Mouse (Mus musculus) layer of hippocampus, postnatal 14 days (tissue): ENCODE data around the gene Dnah10. TPM values are rescaled to one million over a fixed set of nuclear protein-coding genes. Genes with fewer than 3 reads are reported as not detected.
"Not testable (repeated sequence)": the region's sequence is repeated elsewhere in the genome, so short reads cannot be mapped to it uniquely, and the experiment has no call there.

Experiments used
- DNase-seq, 2 experiments: peaks; one replicate each; pipeline ENCODE4 v3.0.0; 2021 to 2022; ENCODE audit warnings: low spot score in 2 of 2, mixed read lengths in 1 of 2
- long read RNA-seq, 2 experiments: library from polyadenylated mRNA; stranded (forward); transcript quantifications; one replicate each; pipeline ENCODE4 v2.0.0; 2021
- total RNA-seq, 2 experiments: library from RNA; stranded (reverse); gene quantifications; 2 replicates each; pipeline ENCODE4 v1.2.3; 2021

The Dnah10 gene
- under 1 TPM; 0.60 to 0.97 TPM for total RNA-seq
- long read RNA-seq, experiment 1, result 0 reads
- long read RNA-seq, experiment 2, result 0 reads

DNA sequence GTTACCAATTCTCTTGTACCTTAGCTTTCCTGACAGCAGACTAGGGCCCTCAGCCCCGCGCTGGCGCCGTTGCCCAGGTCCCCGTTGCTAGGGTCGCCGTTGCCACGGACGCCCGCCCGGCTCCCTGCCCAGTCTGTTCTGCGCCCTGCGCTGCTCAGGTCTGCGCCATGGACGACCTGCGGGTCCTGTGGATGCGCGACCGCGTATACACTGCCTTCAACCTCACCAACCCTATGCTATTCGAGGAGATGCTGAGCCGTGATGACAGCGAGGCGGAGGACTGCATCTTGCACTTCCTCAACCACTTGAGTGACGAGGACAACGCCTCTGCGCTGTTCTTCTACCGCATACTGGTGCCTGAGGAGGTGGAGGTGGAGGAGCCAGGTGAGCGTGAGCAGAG lies at the start of gene Dnah10:
Dnah10 (plus strand) TSS at position 89 of the 400 bp plus-strand sequence.
- peak; percentile 13 to 15 for DNase-seq

DNA sequence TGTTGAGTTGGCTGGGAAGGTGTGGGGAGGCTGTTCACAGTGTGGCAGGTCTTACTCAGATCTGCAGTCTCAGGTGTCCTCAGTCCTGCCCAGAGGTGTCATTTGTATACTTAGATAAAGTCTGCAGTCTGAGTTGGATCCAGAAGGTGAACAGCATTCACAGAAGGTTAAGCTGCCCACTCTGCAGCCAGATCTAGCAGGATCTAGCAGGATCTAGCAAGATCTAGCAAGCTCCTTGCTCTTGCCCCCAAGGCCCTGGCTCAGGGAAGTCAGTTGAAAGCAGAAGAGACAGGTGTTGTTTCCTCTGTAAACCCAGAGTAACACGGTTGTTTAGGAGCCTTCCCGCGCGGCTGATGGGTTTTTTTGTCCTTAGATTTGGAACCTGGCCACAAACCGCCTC lies 11.1 kb upstream of the Dnah10 start:
- no peak for DNase-seq

DNA sequence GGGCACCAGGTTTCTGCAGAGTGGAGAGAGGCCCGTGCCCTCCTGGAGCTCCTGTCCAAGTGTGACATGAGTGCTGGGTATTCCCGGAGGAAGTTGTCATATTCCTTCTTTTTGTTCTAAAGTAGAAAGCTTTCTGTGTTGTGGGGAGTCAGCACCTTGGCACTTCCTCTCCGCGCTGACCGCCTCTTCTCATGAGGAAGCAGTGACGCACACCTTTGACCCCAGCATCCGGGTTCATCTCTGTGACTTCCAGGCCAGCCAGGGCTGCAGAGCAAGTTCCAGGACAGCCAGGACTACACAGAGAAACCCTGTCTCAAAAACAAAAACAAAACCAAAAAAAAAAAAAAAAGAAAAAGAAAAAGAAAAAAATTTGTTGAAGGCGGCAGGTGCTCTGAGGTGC lies 9.8 kb upstream of the Dnah10 start:
- DNase-seq, result no peak

- DNase-seq, result no peak
Measured at GRCm38 (mm10) chr5:124717969-124718368, 6.9 kb upstream of the Dnah10 start.

- DNase-seq, result no peak
Measured at GRCm38 (mm10) chr5:124718396-124718795, 6.5 kb upstream of the Dnah10 start.

DNA sequence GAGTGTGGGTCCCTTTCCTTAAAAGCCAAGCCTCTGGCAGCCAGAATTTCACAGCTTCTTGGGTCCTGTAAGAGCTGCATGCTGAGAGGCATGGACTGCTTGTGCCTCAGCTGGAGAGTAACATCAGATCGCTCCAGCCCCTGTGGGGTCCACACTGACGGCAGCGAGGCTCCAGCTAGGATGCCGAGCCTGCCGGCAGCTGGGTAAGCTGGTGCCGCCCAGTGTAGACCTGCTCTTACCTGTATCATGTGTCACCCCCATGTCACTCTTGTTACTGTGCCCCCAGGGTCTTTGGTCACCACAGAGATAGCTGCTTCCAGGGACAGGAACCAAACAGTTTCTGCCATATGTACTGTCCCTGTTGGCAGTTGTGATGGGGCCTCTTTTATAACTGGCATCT lies 1.8 kb upstream of the Dnah10 start:
- no peak for DNase-seq

- no peak for DNase-seq
Measured at GRCm38 (mm10) chr5:124729662-124730206, 4.8 kb downstream of the Dnah10 start.

- no peak for DNase-seq
Measured at GRCm38 (mm10) chr5:124733961-124734360, 9.1 kb downstream of the Dnah10 start.

GRCm38 (mm10) chr5:124741898-124742599 lies 17.2 kb downstream of the Dnah10 start:
- no peak for DNase-seq

GRCm38 (mm10) chr5:124743841-124744240 lies 19.0 kb downstream of the Dnah10 start:
- no peak for DNase-seq

GRCm38 (mm10) chr5:124746220-124746619 lies 21.3 kb downstream of the Dnah10 start:
- DNase-seq, result no peak

- no peak for DNase-seq
Measured at GRCm38 (mm10) chr5:124748296-124748695, 23.4 kb downstream of the Dnah10 start.

- DNase-seq, result no peak
Measured at GRCm38 (mm10) chr5:124751656-124752055, 26.8 kb downstream of the Dnah10 start.

DNA sequence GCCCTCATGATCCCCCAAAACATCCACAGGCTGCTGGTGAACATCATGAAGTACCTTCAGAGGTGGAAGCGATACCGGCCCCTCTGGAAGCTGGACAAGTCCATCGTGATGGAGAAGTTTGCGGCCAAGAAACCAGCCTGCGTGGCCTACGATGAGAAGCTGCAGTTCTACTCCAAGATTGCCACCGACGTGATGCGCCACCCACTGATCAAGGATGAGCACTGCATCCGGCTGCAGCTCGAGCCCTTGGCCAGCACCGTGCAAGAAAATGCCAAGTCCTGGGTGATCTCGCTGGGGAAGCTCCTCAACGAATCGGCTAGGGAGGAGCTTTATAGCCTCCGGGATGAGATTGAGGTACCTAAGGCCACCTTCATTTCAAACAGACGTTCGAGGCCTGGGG lies 36.1 kb downstream of the Dnah10 start:
- no peak for DNase-seq

- DNase-seq, result no peak
Measured at GRCm38 (mm10) chr5:124761787-124762186, 36.9 kb downstream of the Dnah10 start.

DNA sequence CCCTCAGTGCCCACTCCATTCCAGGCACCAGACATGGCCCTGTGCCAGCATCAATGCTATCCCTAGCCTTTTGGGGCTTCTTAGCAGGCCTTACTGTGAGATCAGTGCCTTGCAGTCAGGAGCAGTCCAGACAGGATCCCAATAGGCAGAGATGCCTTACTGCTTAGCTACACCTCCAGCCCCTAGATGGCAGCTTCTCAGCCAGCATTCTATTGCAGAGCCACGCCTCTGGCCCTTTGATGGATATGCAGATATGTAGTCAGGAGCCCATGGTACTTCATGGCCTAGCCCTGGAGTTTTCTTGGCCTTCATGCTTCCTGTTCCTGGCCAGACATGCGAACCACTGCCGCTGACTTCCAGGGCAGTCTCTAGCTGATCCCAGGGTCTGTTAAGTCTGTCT lies 49.7 kb downstream of the Dnah10 start:
- no peak for DNase-seq

GRCm38 (mm10) chr5:124776289-124776688 lies 51.4 kb downstream of the Dnah10 start:
- not testable (repeated sequence) for DNase-seq

- peak; percentile 20 to 39 for DNase-seq
Measured at GRCm38 (mm10) chr5:124777178-124777709, 52.4 kb downstream of the Dnah10 start.

- DNase-seq, result no peak
Measured at GRCm38 (mm10) chr5:124779926-124780325, 55.0 kb downstream of the Dnah10 start.

GRCm38 (mm10) chr5:124781696-124782095 lies 56.8 kb downstream of the Dnah10 start:
- no peak for DNase-seq

GRCm38 (mm10) chr5:124785650-124786049 lies 60.8 kb downstream of the Dnah10 start:
- no peak for DNase-seq

DNA sequence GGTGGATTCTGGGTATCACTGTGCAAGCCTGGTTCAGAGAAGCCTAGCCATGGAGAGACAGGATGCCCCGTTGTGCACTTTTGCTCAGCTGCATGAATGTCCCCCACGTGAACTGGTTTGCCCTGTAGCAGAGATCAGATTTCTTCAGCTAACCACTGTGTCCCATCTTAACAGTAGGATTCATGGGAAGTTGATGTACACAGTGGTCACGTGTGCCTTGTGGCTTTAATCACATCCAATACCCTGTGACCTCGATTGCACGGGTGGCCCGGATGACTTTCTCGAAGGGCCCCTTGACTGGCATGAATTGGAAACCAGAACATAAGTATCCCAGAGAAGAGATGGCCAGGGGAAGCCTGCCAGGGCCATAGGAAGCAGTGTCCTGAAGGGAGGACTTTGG lies 67.2 kb downstream of the Dnah10 start:
- DNase-seq, result no peak
